Mouse (Mus musculus) CD8-positive naive resting alpha-beta T cell, adult 2 months (primary cell): ENCODE results near the gene Tmem231.
A peak's percentile ranks its signal among the peaks of the same experiment; 100 is the strongest.

Source experiments
- DNase-seq, 2 experiments: peaks; one replicate each; pipeline ENCODE4 v3.0.0; 2022; ENCODE audit warnings: low read depth in 2 of 2, low spot score in 2 of 2

Gene Tmem231

DNA sequence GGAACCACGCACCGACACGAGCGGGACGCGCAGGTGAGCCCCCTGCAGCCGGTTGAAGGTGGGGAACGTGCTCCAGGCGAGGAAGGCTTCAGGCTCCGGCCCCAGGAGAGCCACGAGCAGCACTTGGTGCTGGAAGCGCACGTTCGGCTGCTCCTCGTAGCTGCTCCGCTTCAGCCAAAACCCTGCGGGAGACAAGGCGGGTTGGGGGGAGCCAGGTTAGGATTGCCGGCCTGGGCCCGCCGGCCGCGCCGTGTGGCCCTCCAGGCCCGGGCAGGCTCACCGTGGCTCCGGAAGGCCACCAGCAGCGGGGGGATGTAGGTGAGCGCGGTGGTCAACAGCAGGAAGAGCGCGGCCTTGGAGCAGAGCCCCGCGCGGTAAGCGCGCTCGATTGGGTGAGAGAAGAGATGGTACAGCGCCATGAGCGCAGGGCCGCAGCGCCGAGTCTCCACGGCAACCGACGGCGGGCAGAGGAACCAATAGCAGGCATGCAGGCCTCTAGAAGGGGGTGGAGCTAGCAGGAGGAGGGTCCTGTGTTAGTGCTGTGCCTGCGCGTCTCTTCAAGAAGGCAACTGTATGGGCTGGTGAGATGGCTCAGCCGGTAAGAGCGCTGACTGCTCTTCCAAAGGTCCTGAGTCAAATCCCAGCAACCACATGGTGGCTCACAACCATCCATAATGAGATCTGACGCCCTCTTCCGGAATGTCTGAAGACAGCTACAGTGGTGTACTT lies at the start of gene Tmem231:
Tmem231 (minus strand) TSS at position 534 of the 729 bp plus-strand sequence.
- peak; percentile 71 to 79 for DNase-seq

DNA sequence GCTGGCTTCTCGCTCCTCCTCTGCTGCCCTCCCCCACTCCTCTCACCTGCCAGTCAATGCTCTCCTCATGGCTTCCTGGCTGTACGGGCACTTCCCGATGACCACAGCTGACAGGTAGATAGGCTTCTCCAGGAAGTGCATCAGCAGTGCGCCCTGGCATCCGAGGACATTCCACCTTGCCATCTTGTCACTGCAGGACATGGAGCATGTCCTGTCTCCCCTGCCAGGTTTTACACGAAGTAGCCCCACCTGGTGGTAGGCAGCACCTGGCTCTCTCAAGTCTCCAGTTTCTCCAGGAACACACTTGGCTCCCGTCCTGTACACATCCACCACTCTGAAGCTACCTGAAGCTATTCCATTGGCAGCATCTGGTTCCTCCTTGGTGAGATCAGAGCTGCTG lies 48.4 kb upstream of the Tmem231 start:
- no peak for DNase-seq

GRCm38 (mm10) chr8:111978147-111978546 lies 44.5 kb upstream of the Tmem231 start:
- no peak for DNase-seq

DNA sequence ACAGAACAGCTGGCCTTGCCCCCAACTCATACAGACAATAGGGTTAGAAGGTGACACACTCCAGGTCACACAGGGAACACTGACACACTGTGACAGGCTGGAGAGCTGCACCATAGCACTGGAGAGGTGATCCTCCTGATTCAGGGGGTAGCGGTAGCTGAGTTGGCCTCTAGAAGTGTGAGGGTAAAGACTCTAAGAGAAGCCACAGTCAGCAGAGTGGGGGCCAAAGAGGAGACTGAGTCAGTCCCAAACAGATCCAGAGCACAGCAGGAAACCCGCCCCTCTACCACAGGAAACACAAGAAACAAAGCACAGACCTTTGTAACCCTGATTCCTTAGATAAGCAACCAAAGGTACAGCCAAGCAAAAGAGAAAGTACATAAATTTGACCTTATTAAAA lies 42.6 kb upstream of the Tmem231 start:
- DNase-seq = no peak

DNA sequence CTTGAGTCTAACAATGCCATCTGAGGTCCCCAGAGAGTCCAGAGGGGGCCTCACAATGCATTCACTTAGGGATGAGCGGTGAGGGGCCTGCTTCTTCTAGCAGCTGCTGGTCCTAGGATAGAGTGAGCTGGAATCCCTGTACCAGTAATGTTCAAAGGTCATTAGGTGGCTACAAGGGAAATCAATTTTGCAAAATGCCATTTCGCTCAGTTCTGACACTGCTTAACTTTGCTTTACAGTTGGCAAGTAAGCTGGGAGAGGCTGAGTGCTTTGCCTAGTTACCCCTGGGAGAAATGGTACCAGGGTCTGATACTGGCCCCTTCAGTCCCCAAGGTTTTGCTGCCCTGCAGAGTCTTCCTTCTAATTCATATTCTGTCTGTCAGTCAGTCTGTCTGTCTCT lies 42.0 kb upstream of the Tmem231 start:
- DNase-seq = no peak

DNA sequence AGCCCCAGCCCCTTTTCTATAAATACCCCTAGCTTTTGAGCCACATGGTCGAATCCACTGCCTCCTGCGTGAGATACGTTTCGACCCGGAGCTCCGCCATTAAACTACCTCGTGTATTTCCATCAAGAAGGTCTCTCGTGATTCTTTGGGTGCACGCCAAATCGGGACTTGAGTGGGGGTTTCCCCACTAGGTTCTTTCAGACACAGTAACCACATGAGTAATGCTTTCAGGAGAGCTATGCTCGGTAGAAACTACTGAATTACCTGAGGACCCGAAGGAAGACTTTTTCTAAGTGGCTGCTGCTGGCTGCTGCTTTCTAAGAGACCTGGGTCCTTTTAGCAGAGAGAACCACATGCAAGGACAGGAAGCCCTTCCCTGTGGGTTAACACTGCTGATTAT lies 40.5 kb upstream of the Tmem231 start:
- DNase-seq = no peak

DNA sequence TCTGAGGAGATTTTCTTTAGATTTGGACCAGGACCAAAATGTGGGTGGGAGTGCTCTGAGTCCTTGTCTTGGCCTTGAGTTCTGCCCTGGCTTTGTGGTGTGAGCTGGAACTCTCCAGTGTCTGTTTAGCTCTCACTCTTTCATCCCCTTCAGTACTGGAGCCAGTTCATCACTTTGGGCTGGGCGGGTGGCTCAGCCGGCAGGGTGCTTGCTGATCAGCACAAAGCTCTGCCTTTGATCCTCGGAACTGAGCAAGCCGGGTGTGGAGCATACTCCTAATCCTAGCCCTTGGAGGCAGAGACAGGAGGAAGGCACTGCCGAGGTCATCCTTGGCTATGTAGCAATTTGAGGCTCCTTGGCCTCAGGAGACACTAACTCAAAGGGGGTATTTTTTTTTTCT lies 35.3 kb upstream of the Tmem231 start:
- DNase-seq = no peak

DNA sequence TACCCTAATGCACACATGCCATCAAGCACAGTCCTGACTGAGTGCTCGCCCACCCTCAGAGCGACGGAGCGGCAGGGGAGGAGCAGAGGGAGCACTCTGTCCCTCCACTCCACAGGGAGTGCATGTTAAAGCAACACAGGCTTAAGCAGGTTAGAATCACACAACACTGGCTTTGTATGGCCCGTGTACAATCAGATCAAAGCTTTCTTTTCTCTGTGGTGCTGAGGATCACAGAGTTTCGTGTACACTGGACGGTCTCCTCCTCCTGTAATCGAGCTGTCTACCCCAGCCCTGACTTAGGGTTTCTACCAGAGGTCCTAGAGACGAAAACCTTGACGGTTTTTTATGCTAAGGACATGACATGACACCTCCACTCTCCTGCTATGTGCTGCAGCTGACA lies 34.9 kb upstream of the Tmem231 start:
- DNase-seq = no peak

DNA sequence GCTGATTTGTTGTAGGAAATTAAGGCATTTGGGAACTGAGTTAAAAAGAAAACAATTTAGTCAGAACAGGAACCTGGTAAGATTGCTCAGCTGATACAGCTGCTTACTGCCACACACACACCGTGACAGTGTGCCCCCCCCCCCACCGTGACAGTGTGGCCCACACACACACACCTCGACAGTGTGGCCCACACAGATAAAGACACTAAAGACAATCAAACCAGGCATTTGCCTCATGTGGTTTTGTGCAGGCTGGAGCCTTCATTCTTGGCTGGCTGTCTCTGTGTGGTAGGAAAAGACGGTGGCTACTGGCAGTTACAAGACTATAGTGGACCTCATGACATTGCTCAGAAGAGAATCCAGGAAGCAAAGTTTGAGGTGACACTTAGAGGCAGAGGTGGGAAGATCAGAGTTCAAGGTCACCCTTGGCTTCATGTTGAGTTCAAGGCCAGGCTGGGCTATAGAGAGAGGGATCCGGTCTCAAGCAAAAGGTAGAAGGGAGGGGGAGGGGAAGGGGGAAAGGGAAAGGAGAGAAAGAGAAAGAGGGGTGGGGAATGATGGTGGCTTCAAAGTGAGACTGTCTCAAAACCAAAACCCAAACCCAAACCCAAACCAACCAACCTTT lies 33.7 kb upstream of the Tmem231 start:
- no peak for DNase-seq

DNA sequence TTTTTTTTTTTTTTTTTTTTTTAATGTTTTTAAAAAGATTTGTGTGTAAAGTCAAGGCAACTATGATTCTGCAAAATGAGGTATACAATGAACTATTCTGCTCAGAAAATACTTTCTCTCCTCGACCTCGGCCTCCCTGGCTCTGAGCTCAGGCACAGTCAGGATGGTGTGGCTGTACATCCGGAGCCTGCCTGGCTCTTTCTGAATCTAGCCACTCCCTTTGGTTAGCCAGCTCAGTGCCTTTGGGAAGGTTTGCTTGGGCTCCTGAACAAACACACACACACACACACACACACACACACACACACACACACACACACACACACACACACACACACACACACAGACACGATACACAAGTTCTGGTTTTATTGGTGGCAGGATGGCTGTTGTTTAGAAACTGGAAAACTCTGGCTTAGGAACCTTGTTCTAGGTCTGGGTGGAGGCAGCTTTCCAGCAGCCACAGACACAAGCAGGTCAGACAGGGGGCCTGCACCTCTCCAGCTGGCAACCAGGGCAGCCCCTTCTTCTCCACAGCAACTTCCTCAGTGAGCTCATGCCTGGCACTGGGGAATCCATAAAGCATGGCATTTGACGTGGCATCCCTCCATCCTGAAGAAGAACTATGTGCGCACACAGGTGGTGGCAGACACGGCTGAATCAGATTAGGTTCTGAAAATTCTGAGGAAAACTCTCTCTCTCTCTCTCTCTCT lies 31.3 kb upstream of the Tmem231 start:
- no peak for DNase-seq

DNA sequence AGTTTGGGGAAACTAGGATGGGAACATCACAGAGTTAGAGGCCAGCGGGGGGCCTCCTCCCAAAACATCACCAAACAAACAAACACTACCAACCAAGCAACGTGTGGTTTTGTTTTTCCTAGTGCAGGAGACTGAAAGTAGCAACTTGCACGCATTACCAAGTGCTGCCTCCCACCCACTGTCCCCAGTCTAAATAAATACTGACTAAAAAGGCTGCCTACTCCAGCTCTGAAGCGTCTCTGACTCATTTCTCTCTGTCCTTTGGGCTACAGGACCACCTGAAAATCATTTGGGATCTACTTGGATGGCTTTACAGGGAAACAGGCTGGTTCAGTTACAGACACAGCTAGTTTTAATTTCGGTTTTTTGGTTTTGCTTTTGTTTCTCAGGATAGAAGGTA lies 30.7 kb upstream of the Tmem231 start:
- DNase-seq = no peak

DNA sequence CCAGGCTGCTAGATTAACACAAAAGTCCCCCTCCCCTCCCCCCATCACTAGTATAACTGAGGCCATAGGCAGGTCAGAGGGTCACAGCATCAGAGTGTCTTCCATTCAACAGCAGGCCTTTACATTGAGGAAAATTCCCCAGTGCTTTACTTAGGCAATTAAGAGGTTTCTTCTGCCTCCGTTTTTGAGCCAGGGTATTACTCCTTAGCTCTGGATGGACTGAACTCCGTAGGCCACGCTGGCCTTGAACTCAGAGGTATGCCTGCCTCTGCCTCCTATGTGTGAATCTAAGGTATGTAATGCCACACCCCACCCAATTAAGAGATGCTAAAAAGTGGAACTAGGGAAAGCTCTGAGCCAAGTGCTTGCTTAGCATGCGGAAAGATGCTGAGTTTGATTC lies 29.9 kb upstream of the Tmem231 start:
- DNase-seq = no peak

DNA sequence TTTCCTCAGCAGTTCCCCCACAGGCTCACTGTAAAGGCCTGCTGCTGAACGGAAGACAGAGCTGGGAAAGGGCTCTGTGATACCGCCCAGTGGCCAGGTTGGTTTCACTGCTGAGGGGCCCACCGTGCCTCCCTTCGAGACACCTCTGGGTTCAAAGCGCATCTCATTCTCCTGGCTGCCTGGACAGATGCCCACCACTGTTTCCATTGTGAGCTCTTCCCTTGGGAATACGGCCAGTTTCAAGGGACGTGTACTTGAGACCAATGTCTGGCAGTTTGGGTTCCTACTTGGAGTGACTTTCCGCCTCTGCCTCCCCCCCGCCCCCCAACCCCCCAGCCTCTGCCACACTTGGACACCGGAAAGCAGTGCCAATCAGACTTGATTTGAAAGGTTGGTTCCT lies 29.4 kb upstream of the Tmem231 start:
- DNase-seq = no peak

GRCm38 (mm10) chr8:111962589-111962988 lies 28.9 kb upstream of the Tmem231 start:
- DNase-seq = no peak

DNA sequence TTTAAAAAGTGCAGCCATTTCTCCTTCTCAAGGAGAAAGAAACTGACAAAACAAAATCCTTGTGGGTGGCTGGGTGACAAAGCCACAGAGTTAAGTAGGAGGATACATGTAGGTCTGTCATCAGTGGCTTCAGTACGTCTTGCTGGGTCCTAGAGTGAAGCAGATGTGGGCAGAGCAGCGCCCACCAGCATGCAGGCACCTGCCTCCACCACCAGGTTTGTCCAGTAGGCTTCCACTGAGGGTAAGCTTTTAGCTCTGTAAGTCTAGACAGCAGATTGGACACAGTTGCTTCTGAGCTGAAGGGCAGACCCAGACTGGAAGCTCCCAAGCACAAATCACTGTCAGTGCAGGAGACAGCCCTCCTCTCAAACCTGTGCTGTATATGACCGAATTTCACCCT lies 27.6 kb upstream of the Tmem231 start:
- DNase-seq = no peak

GRCm38 (mm10) chr8:111960591-111961321 lies 27.1 kb upstream of the Tmem231 start:
- no peak for DNase-seq

- DNase-seq = no peak
Observed at GRCm38 (mm10) chr8:111957231-111957630, 23.6 kb upstream of the Tmem231 start.

DNA sequence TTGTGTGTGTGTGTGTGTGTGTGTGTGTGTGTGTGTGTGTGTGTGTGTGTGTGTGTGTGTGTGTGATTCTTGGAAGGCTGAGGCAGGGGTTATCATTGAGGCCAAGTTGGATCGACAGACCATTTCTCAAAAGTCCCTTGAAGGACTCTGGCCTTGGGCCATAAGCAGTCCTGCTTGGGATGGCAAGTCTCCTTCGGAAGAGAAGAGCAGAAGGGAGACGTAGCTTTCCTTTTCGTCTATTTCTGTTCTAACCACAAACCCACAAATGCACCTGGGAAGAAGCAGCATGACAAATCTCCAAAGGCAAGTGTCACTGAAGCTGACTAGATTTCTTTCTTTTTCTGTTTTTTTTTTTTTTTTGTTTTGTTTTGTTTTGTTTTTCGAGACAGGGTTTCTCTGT lies 22.2 kb upstream of the Tmem231 start:
- no peak for DNase-seq

DNA sequence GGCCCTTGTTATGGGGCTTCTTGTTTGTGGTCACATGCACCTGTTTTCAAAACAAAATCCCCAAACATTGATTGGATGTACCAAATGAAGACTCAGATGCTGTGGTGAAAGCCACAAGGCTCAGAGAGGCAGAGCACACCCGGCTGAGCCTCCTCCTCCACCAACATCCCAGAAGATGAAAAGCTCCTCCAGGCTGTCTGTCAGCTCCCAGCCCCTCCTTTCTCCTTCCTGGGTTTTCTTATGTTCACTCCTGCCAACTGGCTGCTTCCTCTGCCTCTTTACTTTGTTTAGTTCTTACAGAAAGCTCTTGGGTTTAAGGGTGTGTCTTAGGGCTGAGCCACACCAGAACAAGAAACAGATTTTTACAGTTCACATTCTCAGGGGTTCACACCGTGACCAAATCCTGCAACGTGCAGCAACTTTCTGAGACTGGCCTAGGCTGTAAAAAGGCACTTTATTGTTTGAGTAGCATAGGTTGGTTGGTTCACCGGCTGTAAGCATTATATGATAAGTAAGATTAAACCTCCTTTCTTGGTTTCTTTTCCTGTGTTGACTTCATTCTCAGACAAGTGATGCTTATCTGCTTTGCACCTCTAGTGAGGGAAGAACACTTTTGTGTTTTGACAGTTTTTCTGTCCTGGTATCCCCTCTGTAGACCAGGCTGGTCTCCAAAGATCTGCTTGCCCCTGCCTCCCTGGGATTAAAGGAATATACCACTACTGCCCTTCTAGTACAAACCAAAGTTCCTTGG lies 21.3 kb upstream of the Tmem231 start:
- no peak for DNase-seq

DNA sequence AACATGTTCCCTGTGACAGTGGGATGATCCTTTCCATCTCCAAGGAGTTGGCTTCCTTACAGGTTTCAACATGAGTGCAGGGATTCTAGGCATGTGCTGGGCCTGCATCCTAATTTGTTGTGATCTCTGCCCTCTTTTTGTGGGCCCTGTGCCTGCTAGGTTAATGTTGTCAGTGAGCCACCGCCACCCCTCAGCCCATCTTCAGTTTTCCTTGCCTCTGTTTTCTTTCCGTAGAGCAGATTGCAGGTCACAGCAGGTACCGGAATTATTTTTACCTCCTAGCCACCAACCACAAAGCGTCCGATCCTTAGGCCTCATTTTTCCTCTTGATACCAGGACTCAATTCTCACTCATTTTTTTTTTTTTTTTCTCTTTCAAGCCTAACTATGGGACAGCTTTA lies 18.3 kb upstream of the Tmem231 start:
- no peak for DNase-seq

DNA sequence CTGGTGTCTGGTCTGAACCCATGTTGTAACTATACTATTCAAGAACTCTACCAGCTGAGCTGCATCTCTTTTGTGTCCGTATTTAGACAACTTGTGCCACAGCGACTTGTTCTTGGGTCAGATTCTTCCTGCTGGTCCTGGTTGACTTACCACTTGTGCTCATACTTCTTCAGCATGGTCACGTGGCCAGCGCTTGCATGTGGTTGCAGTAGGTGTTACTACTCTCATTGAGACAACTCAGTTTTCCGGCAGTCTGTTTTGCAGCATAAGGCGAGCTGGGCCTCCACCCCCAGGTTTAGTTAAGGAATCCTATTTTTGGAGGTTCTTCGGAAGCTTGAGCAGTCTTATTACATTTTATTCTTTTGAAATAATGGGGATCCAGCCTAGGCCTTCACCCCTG lies 17.6 kb upstream of the Tmem231 start:
- DNase-seq = no peak
